Comparison of ENCODE assay signal across 8 mouse cellular contexts in the genomic region with DNA sequence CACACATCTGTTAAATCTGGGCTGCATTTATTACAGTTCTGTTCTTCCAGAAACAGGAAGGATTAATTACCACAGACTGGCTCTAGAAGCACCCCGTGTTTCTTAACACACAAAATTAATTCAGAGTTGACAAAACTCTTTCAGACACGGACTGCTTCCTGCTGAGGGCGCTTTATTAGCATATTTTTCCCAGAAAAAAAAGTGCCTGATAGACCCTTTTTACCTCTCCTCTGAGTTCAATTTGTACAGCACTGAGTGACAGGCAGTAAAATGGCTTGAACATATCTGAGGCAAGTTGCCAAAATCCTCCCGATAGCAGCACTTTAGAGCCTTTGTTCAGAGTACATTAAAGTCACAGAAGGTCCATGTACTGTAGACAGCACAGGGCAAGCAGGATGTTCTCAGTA.
A peak's percentile ranks its signal among the peaks of the same experiment; 100 is the strongest.
DNase-seq lines count a peak whose midpoint lies in the region; ATAC-seq and TF ChIP-seq lines count a peak whose summit lies in the region.

No protein-coding gene starts in this region.

- peak overlapping the region; percentile 13; the same call in 1 of the 2 replicates for H3K4me2 ChIP-seq in lung, embryonic 16.5 days (ENCODE audit: low read depth, low read length)
- H3K4me2 ChIP-seq in stomach, embryonic 16.5 days (ENCODE audit: low read depth, low read length), result peak overlapping the region; percentile 41

- H3K27ac ChIP-seq in lung, embryonic 16.5 days (ENCODE audit: low read length), result no peak overlapping the region
- H3K27ac ChIP-seq in limb, embryonic 10.5 days, result no peak overlapping the region; the same call in 1 of the 2 replicates
- no peak overlapping the region for H3K27ac ChIP-seq in stomach, embryonic 16.5 days (ENCODE audit: low read length)
- no peak overlapping the region for H3K27ac ChIP-seq in cerebellum, adult 2 months (ENCODE audit: insufficient read depth, low read length)

- H3K36me3 ChIP-seq in lung, embryonic 16.5 days (ENCODE audit: control insufficient read depth, insufficient read depth, low read length), result no peaks in the 10 kb centered on the region
- no peaks in the 10 kb centered on the region for H3K36me3 ChIP-seq in limb, embryonic 10.5 days
- H3K36me3 ChIP-seq in stomach, embryonic 16.5 days (ENCODE audit: control insufficient read depth, insufficient read depth, low read length), result no peaks in the 10 kb centered on the region

- TF ChIP-seq POLR2A in cerebellum, adult 2 months (IDR thresholded peaks at IDR 0.05; ENCODE audit: borderline replicate concordance, insufficient read depth, low read length), result no peak

- no peak overlapping the region for H3K4me3 ChIP-seq in lung, embryonic 16.5 days (ENCODE audit: low read length)
- H3K4me3 ChIP-seq in limb, embryonic 10.5 days, result no peak overlapping the region
- H3K4me3 ChIP-seq in stomach, embryonic 16.5 days (replicated peaks; ENCODE audit: low read length), result no peak overlapping the region
- no peak overlapping the region for H3K4me3 ChIP-seq in cerebellum, adult 2 months (replicated peaks; ENCODE audit: insufficient read depth, low read depth, low read length)

- WGBS in lung, embryonic 16.5 days, result 11% methylated on average over 4 of the region's 4 CpGs
- 17% methylated on average over 4 of the region's 4 CpGs for WGBS in limb, embryonic 10.5 days
- 11% methylated on average over 4 of the region's 4 CpGs for WGBS in stomach, embryonic 16.5 days
- WGBS in cerebellum, adult 2 months, result 5% methylated on average over 4 of the region's 4 CpGs

- DNase-seq in embryo, embryonic 10 days (ENCODE audit: low spot score), result peak; percentile 32
- DNase-seq in embryo, embryonic 9.5 days (ENCODE audit: extremely low spot score), result no peak
- DNase-seq in lung, postnatal 36 days, result no peak
- DNase-seq in limb, embryonic 10.5 days (ENCODE audit: low spot score), result peak; percentile 32
- no peak for DNase-seq in cerebellum, adult 2 months
- DNase-seq in spleen, postnatal 36 days (ENCODE audit: low spot score in 2 of 2), result no peak

- peaks cover 4% of the 10 kb centered on the region for H3K4me1 ChIP-seq in lung, embryonic 16.5 days (replicated peaks; ENCODE audit: control insufficient read depth, insufficient read depth, low read length)
- peaks cover 13% of the 10 kb centered on the region for H3K4me1 ChIP-seq in limb, embryonic 10.5 days
- peaks cover 3% of the 10 kb centered on the region; the same call in 1 of the 2 replicates for H3K4me1 ChIP-seq in stomach, embryonic 16.5 days (ENCODE audit: control insufficient read depth, insufficient read depth, low read length)
- H3K4me1 ChIP-seq in cerebellum, adult 2 months (ENCODE audit: control insufficient read depth, insufficient read depth, low read length), result no peaks in the 10 kb centered on the region

- no peaks in the 10 kb centered on the region for H3K9me3 ChIP-seq in lung, embryonic 16.5 days (ENCODE audit: control insufficient read depth, low read length)
- no peaks in the 10 kb centered on the region for H3K9me3 ChIP-seq in limb, embryonic 10.5 days (replicated peaks)
- H3K9me3 ChIP-seq in stomach, embryonic 16.5 days (replicated peaks; ENCODE audit: control insufficient read depth, low read length), result no peaks in the 10 kb centered on the region

- peak; percentile 20; the same call in 1 of the 2 replicates for ATAC-seq in lung, embryonic 16.5 days (ENCODE audit: low read depth)
- ATAC-seq in stomach, embryonic 16.5 days (ENCODE audit: insufficient read depth, low FRiP score), result peak; percentile 44; the same call in 1 of the 2 replicates

- no peak for TF ChIP-seq CTCF in cerebellum, adult 2 months (IDR thresholded peaks at IDR 0.05; ENCODE audit: borderline replicate concordance, insufficient read depth, low read depth, low read length)

- no peak overlapping the region for H3K9ac ChIP-seq in lung, embryonic 16.5 days (ENCODE audit: low read length)
- no peak overlapping the region for H3K9ac ChIP-seq in stomach, embryonic 16.5 days (ENCODE audit: low read length)

- H3K27me3 ChIP-seq in lung, embryonic 16.5 days (ENCODE audit: control insufficient read depth, insufficient read depth, low read depth, low read length), result no peaks in the 10 kb centered on the region
- no peaks in the 10 kb centered on the region for H3K27me3 ChIP-seq in limb, embryonic 10.5 days (ENCODE audit: low read depth, poor library complexity, severe bottlenecking)
- H3K27me3 ChIP-seq in stomach, embryonic 16.5 days (ENCODE audit: control insufficient read depth, insufficient read depth, low read length), result no peaks in the 10 kb centered on the region
- H3K27me3 ChIP-seq in cerebellum, adult 2 months (ENCODE audit: control insufficient read depth, insufficient read depth, low read length), result no peaks in the 10 kb centered on the region

Comparison
In these comparisons a context has a peak if more than half of its experiments do, and no peak if none do; other contexts are left out.
1. DNase-seq: peak in embryo, embryonic 10 days (single experiment) and limb, embryonic 10.5 days (single experiment); none in embryo, embryonic 9.5 days (single experiment), lung, postnatal 36 days (single experiment), cerebellum, adult 2 months (0 of 2) and spleen, postnatal 36 days (0 of 2).